Mouse (Mus musculus): Measurements from ENCODE around the gene Pde6h. TPM values are rescaled to one million over a fixed set of nuclear protein-coding genes. Genes with fewer than 3 reads are reported as not detected.

Pde6h gene
- polyA plus RNA-seq, 1 experiment from 2014 or later: 0.18 TPM

- H3K27ac ChIP-seq: no peak overlapping the region
- H3K4me1 ChIP-seq: peaks cover 26% of the 10 kb centered on the region
- H3K9me3 ChIP-seq: no peaks in the 10 kb centered on the region
- WGBS: 35% methylated on average over 11 of the region's 11 CpGs
- H3K9ac ChIP-seq: no peak overlapping the region
- no peaks in the 10 kb centered on the region for H3K27me3 ChIP-seq
- ATAC-seq (ENCODE audit: low FRiP score, low read depth): no peak
- no peak overlapping the region for H3K4me3 ChIP-seq
- no peaks in the 10 kb centered on the region for H3K36me3 ChIP-seq
- H3K4me2 ChIP-seq (replicated peaks): no peak overlapping the region
Observed at GRCm38 (mm10) chr6:136989824-136990497, 66.3 kb downstream of the Pde6h start.

DNA sequence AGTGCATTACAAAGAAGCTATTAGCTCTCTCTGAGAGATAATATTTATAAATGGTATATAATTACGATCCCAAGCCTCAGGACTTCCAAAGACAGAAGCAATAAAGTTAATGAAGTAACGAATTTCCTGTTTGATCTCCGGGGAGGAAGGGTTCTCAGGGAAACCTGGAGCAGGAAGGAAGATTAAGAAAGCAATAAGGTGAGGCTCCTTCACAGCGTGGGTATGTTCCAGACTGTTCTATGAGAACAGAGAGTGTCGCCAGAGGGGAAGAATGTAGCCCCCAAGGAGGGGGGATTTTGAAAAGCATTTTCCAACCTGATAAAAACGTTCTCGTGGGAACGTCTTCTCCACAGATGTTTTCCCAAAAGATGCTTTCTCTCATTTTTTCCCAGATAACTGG, 66.9 kb downstream of the Pde6h start:
- H3K9me3 ChIP-seq: no peaks in the 10 kb centered on the region
- 26% methylated on average over 8 of the region's 8 CpGs for WGBS
- no peak for ATAC-seq (ENCODE audit: low FRiP score, low read depth)
- no peak overlapping the region for H3K27ac ChIP-seq
- H3K36me3 ChIP-seq: no peaks in the 10 kb centered on the region
- H3K4me3 ChIP-seq: no peak overlapping the region
- H3K4me2 ChIP-seq (replicated peaks): no peak overlapping the region
- H3K9ac ChIP-seq: no peak overlapping the region
- no peaks in the 10 kb centered on the region for H3K27me3 ChIP-seq
- H3K4me1 ChIP-seq: peaks cover 20% of the 10 kb centered on the region

DNA sequence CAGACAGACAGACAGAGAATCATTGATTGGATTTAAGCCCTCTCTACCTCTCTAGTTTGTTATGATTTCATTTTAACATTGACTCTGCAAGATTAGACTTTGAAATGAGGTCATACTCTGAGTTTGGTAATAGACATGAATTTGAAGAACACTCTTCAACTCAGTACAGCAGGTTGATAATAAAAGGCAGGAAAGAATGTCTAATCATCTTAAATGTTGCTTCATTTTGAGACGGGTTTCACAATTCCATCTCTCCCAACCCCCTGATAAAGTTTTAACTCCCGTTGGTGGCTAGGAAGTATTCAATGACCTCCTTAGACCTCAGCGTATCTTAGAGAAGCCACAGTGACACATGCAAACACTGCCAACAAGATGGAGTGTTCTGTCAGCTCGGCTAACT, 69.9 kb downstream of the Pde6h start:
- Histone ChIP-seq H3K4me1 (peaks cover 18% of the 10 kb centered on the region), H3K27ac (no peak overlapping the region), H3K36me3 (no peaks in the 10 kb centered on the region), H3K9ac (no peak overlapping the region), H3K4me2 (replicated peaks) (no peak overlapping the region), H3K9me3 (no peaks in the 10 kb centered on the region), H3K4me3 (no peak overlapping the region), H3K27me3 (no peaks in the 10 kb centered on the region)
- 76% methylated on average over 4 of the region's 4 CpGs for WGBS
- ATAC-seq (ENCODE audit: low FRiP score, low read depth): no peak

GRCm38 (mm10) chr6:136995533-136995932, 71.9 kb downstream of the Pde6h start:
- ATAC-seq (ENCODE audit: low FRiP score, low read depth): no peak
- no peaks in the 10 kb centered on the region for H3K9me3 ChIP-seq
- no peak overlapping the region for H3K27ac ChIP-seq
- H3K4me1 ChIP-seq: peaks cover 10% of the 10 kb centered on the region
- no peak overlapping the region for H3K9ac ChIP-seq
- no peaks in the 10 kb centered on the region for H3K36me3 ChIP-seq
- 77% methylated on average over 8 of the region's 8 CpGs for WGBS
- no peak overlapping the region for H3K4me3 ChIP-seq
- H3K27me3 ChIP-seq: no peaks in the 10 kb centered on the region
- no peak overlapping the region for H3K4me2 ChIP-seq (replicated peaks)

DNA sequence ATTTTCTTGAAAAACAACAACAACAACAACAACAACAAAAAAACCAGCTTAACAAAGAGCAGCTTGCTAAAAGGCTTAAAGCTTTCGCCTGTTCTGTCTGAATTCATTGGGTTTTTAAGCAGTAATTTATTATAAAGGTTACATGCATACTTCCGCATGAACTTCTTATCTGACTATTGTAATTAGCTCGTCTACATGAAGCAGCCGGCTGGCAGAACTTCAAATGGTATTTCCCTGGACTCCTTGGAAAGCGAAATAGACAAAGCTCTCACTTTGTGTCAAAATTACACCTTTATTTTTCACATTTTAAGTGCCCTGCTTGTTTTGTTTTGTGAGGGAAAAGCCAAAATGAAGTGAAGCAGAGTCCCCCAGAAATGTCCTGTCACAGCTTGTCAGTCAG, 72.7 kb downstream of the Pde6h start:
- Histone ChIP-seq H3K4me3 (no peak overlapping the region), H3K9ac (no peak overlapping the region), H3K4me1 (peaks cover 6% of the 10 kb centered on the region), H3K27ac (no peak overlapping the region), H3K4me2 (replicated peaks) (no peak overlapping the region), H3K27me3 (no peaks in the 10 kb centered on the region), H3K36me3 (no peaks in the 10 kb centered on the region), H3K9me3 (no peaks in the 10 kb centered on the region)
- ATAC-seq (ENCODE audit: low FRiP score, low read depth): no peak
- 64% methylated on average over 5 of the region's 5 CpGs for WGBS

DNA sequence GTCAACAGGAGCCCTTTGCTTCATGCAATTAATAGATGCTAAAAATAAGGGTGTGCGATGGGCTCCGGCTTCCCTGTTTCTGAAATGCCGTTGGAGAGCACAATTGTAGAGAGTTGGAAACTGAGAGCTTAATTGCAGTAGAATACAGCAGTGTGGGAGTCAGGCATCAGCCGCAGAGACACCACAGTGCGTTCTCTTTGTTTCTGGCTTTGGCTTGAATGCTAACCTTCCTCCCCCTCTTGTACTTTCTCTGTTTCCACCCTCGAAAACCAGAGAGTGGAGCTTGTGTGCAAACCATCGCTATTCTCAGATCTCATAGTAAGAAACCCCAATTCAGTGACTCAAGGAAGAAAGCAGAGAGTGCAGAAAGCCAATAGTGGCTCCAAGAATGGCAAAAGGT, 74.5 kb downstream of the Pde6h start:
- Histone ChIP-seq H3K9ac (no peak overlapping the region), H3K9me3 (no peaks in the 10 kb centered on the region), H3K27ac (no peak overlapping the region), H3K36me3 (no peaks in the 10 kb centered on the region), H3K4me1 (peaks cover 6% of the 10 kb centered on the region), H3K4me2 (replicated peaks) (no peak overlapping the region), H3K4me3 (no peak overlapping the region), H3K27me3 (no peaks in the 10 kb centered on the region)
- WGBS: 86% methylated on average over 7 of the region's 7 CpGs
- ATAC-seq (ENCODE audit: low FRiP score, low read depth): no peak

GRCm38 (mm10) chr6:136999009-136999408, 75.4 kb downstream of the Pde6h start:
- H3K9ac ChIP-seq: no peak overlapping the region
- no peak overlapping the region for H3K27ac ChIP-seq
- H3K4me2 ChIP-seq (replicated peaks): no peak overlapping the region
- H3K9me3 ChIP-seq: no peaks in the 10 kb centered on the region
- peaks cover 6% of the 10 kb centered on the region for H3K4me1 ChIP-seq
- H3K4me3 ChIP-seq: no peak overlapping the region
- ATAC-seq (ENCODE audit: low FRiP score, low read depth): no peak
- WGBS: 85% methylated on average over 3 of the region's 3 CpGs
- no peaks in the 10 kb centered on the region for H3K27me3 ChIP-seq
- no peaks in the 10 kb centered on the region for H3K36me3 ChIP-seq

GRCm38 (mm10) chr6:136999707-137000446, 76.2 kb downstream of the Pde6h start:
- Histone ChIP-seq H3K4me2 (replicated peaks) (no peak overlapping the region), H3K27me3 (no peaks in the 10 kb centered on the region), H3K36me3 (no peaks in the 10 kb centered on the region), H3K4me3 (no peak overlapping the region), H3K9me3 (no peaks in the 10 kb centered on the region), H3K9ac (no peak overlapping the region), H3K27ac (no peak overlapping the region), H3K4me1 (peaks cover 6% of the 10 kb centered on the region)
- WGBS: 90% methylated on average over 15 of the region's 15 CpGs
- ATAC-seq (ENCODE audit: low FRiP score, low read depth): no peak

- no peak for ATAC-seq (ENCODE audit: low FRiP score, low read depth)
- 90% methylated on average over 10 of the region's 10 CpGs for WGBS
- Histone ChIP-seq H3K4me2 (replicated peaks) (no peak overlapping the region), H3K9ac (no peak overlapping the region), H3K36me3 (no peaks in the 10 kb centered on the region), H3K27ac (no peak overlapping the region), H3K27me3 (no peaks in the 10 kb centered on the region), H3K4me3 (no peak overlapping the region), H3K4me1 (peaks cover 6% of the 10 kb centered on the region), H3K9me3 (no peaks in the 10 kb centered on the region)
Observed at GRCm38 (mm10) chr6:137000706-137001105, 77.1 kb downstream of the Pde6h start.

GRCm38 (mm10) chr6:137001267-137002168, 77.9 kb downstream of the Pde6h start:
- no peak for ATAC-seq (ENCODE audit: low FRiP score, low read depth)
- H3K4me2 ChIP-seq (replicated peaks): no peak overlapping the region
- H3K4me1 ChIP-seq: peaks cover 5% of the 10 kb centered on the region
- H3K36me3 ChIP-seq: no peaks in the 10 kb centered on the region
- no peak overlapping the region for H3K4me3 ChIP-seq
- H3K9ac ChIP-seq: no peak overlapping the region
- H3K9me3 ChIP-seq: no peaks in the 10 kb centered on the region
- H3K27ac ChIP-seq: no peak overlapping the region
- WGBS: 77% methylated on average over 6 of the region's 6 CpGs
- no peaks in the 10 kb centered on the region for H3K27me3 ChIP-seq

GRCm38 (mm10) chr6:137002169-137002514, 78.5 kb downstream of the Pde6h start:
- ATAC-seq (ENCODE audit: low FRiP score, low read depth): no peak
- H3K36me3 ChIP-seq: no peaks in the 10 kb centered on the region
- H3K9ac ChIP-seq: no peak overlapping the region
- H3K27me3 ChIP-seq: no peaks in the 10 kb centered on the region
- H3K9me3 ChIP-seq: no peaks in the 10 kb centered on the region
- no peak overlapping the region for H3K4me2 ChIP-seq (replicated peaks)
- WGBS: 79% methylated on average over 5 of the region's 5 CpGs
- no peak overlapping the region for H3K4me3 ChIP-seq
- no peaks in the 10 kb centered on the region for H3K4me1 ChIP-seq
- no peak overlapping the region for H3K27ac ChIP-seq

- Histone ChIP-seq H3K27me3 (no peaks in the 10 kb centered on the region), H3K9me3 (no peaks in the 10 kb centered on the region)
Observed at GRCm38 (mm10) chr6:137004359-137004758, 80.7 kb downstream of the Pde6h start.

More at GRCm38 (mm10) chr6:137004359-137004758, 80.7 kb downstream of the Pde6h start:
- Histone ChIP-seq H3K4me3 (no peak overlapping the region), H3K4me2 (replicated peaks) (no peak overlapping the region), H3K9ac (no peak overlapping the region), H3K4me1 (no peaks in the 10 kb centered on the region), H3K36me3 (no peaks in the 10 kb centered on the region), H3K27ac (no peak overlapping the region)
- no peak for ATAC-seq (ENCODE audit: low FRiP score, low read depth)
- WGBS: 84% methylated on average over 4 of the region's 4 CpGs
